Mouse (Mus musculus) layer of hippocampus, adult 9-11 months (tissue): Measurements from ENCODE around the gene Slc18a3.
A peak's percentile ranks its signal among the peaks of the same experiment; 100 is the strongest.

Source experiments
- DNase-seq: peaks from one replicate; pipeline ENCODE4 v3.0.0; 2022

Slc18a3 gene

GRCm38 (mm10) chr14:32452552-32452951 lies 12.1 kb downstream of the Slc18a3 start:
- no peak for DNase-seq

- DNase-seq = no peak
Observed at GRCm38 (mm10) chr14:32446989-32447388, 17.7 kb downstream of the Slc18a3 start.

GRCm38 (mm10) chr14:32443446-32443845 lies 21.2 kb downstream of the Slc18a3 start:
- no peak for DNase-seq

GRCm38 (mm10) chr14:32439744-32440143 lies 24.9 kb downstream of the Slc18a3 start:
- peak; percentile 34 for DNase-seq

GRCm38 (mm10) chr14:32439316-32439715 lies 25.3 kb downstream of the Slc18a3 start:
- no peak for DNase-seq

- no peak for DNase-seq
Observed at GRCm38 (mm10) chr14:32437352-32437793, 27.3 kb downstream of the Slc18a3 start.

- no peak for DNase-seq
Observed at GRCm38 (mm10) chr14:32429030-32429602, 35.5 kb downstream of the Slc18a3 start.

GRCm38 (mm10) chr14:32423946-32424345 lies 40.7 kb downstream of the Slc18a3 start:
- DNase-seq = no peak

- DNase-seq = no peak
Observed at GRCm38 (mm10) chr14:32418747-32419146, 45.9 kb downstream of the Slc18a3 start.
